Comparison of ENCODE assay signal across 9 mouse cellular contexts in genomic region chr1:119047462-119048371, GRCm38 (mm10). TPM values are rescaled to one million over a fixed set of nuclear protein-coding genes. Genes with fewer than 3 reads are reported as not detected.
A peak's percentile ranks its signal among the peaks of the same experiment; 100 is the strongest.
DNase-seq lines count a peak whose midpoint lies in the region; ATAC-seq and TF ChIP-seq lines count a peak whose summit lies in the region.
"Had no signal": no experiment of that assay in that cellular context is flagged by ENCODE, and none has a peak within 500 bp of the region (broad histone marks: within the 10 kb centered on the region; RNA-seq: fewer than 3 reads in every experiment).

No protein-coding gene starts in this region.

- H3K4me3 ChIP-seq in kidney, adult 2 months (ENCODE audit: insufficient read depth, low read depth, low read length) = peak overlapping the region; percentile 44
- H3K4me3 ChIP-seq in liver, embryonic 14.5 days (ENCODE audit: insufficient read depth in 1 of 2, low read depth in 2 of 2, low read length in 2 of 2) = peak overlapping the region; percentile 14 to 26; a peak in 3 of 4 replicates
- H3K4me3 ChIP-seq in olfactory bulb, adult 2 months (ENCODE audit: insufficient read depth, low read depth, low read length) = peak overlapping the region; percentile 37

- ATAC-seq in liver, embryonic 14.5 days (ENCODE audit: insufficient read depth) = no peak
- no peak for ATAC-seq in activated CD4-positive, CD25-positive, alpha-beta regulatory T cell, adult 4 months
- ATAC-seq: Patski had no signal

- H3K4me2 ChIP-seq in liver, embryonic 14.5 days (ENCODE audit: low read depth) = peak overlapping the region; percentile 50

- TF ChIP-seq CTCF in kidney, adult 2 months (conservative IDR thresholded peaks at IDR 0.05; ENCODE audit: insufficient read depth, insufficient read length, low read depth, low read length) = no peak
- no peak for TF ChIP-seq CTCF in liver, embryonic 14.5 days (IDR thresholded peaks at IDR 0.05; ENCODE audit: low read depth)
- TF ChIP-seq CTCF in olfactory bulb, adult 2 months (IDR thresholded peaks at IDR 0.05; ENCODE audit: insufficient read depth, low read depth, low read length) = no peak

- no peak overlapping the region for H3K9ac ChIP-seq in liver, embryonic 14.5 days (replicated peaks)

- no peak for TF ChIP-seq EP300 in liver, embryonic 14.5 days (IDR thresholded peaks at IDR 0.05; ENCODE audit: low read depth)

- H3K36me3 ChIP-seq in kidney, adult 2 months (ENCODE audit: control insufficient read depth, insufficient read depth, low read length) = no peaks in the 10 kb centered on the region
- H3K36me3 ChIP-seq in liver, embryonic 14.5 days (replicated peaks; ENCODE audit: control insufficient read depth, insufficient read depth, low read depth) = no peaks in the 10 kb centered on the region

- H3K27ac ChIP-seq in kidney, adult 2 months (ENCODE audit: insufficient read depth, low read depth, low read length) = no peak overlapping the region
- H3K27ac ChIP-seq in liver, embryonic 14.5 days = no peak overlapping the region
- 0 out of 2 replicates have a peak overlapping the region, but pooled peaks have one; percentile 20 for H3K27ac ChIP-seq in olfactory bulb, adult 2 months (ENCODE audit: insufficient read depth, low read depth, low read length)

- H3K9me3 ChIP-seq in liver, embryonic 14.5 days (ENCODE audit: control insufficient read depth, low read length) = no peaks in the 10 kb centered on the region

- 0 out of 2 replicates have a peak, but pooled peaks cover 1% of the 10 kb centered on the region for H3K27me3 ChIP-seq in kidney, adult 2 months (replicated peaks; ENCODE audit: control insufficient read depth, insufficient read depth, low read length)
- peaks cover 49% of the 10 kb centered on the region for H3K27me3 ChIP-seq in liver, embryonic 14.5 days (ENCODE audit: control insufficient read depth, insufficient read depth, low read length)
- H3K27me3 ChIP-seq: Patski had no signal

- DNase-seq in left cerebral cortex, adult 11 months (ENCODE audit: low spot score) = peak; percentile 36
- DNase-seq in left cerebral cortex, adult 9 months (ENCODE audit: low spot score in 2 of 2) = no peak
- peak; percentile 26 to 46 for DNase-seq in cerebellum, postnatal 25 days
- DNase-seq in heart, adult 18-20 months = peak; percentile 49 to 59
- peak; percentile 33 for DNase-seq in kidney, adult 2 months
- no peak for DNase-seq in liver, embryonic 14.5 days (ENCODE audit: low read depth in 3 of 3, low spot score in 3 of 3)

- 6% methylated on average over 53 of the region's 61 CpGs for WGBS in kidney, adult 2 months
- WGBS in liver, embryonic 14.5 days (ENCODE audit: insufficient replicate concordance) = 7% methylated on average over 59 of the region's 61 CpGs
- WGBS in olfactory bulb, adult 2 months = 10% methylated on average over 56 of the region's 61 CpGs

- TF ChIP-seq POLR2A in kidney, adult 2 months (IDR thresholded peaks at IDR 0.05; ENCODE audit: low read depth, low read length) = no peak
- TF ChIP-seq POLR2A in olfactory bulb, adult 2 months (IDR thresholded peaks at IDR 0.05; ENCODE audit: insufficient read depth, low read depth, low read length) = no peak

- no peaks in the 10 kb centered on the region for H3K4me1 ChIP-seq in kidney, adult 2 months (ENCODE audit: control insufficient read depth, insufficient read depth, low read length)
- no peaks in the 10 kb centered on the region for H3K4me1 ChIP-seq in liver, embryonic 14.5 days (replicated peaks; ENCODE audit: control insufficient read depth in 2 of 2, insufficient read depth in 2 of 2, low read length in 1 of 2)
- peaks cover 15% of the 10 kb centered on the region for H3K4me1 ChIP-seq in olfactory bulb, adult 2 months (ENCODE audit: control insufficient read depth, insufficient read depth, low read length)

RNA-seq across cellular contexts. Expression of gene Gli2, which starts 5.7 kb away (rescaled TPM):
- total RNA-seq in heart, adult 18-20 months (2021) = 1 to 10 TPM; 1.0 to 1.2 TPM
- polyA plus RNA-seq in kidney, adult 2 months (2012; rRNA removed) = 0.44 and 0.52 TPM in 2 replicates
- 0.24 and 0.26 TPM in 2 replicates for polyA plus RNA-seq in liver, embryonic 14.5 days (2012; rRNA removed)
- 0.04 and 0.25 TPM in 2 replicates for polyA plus RNA-seq in liver, embryonic 14.5 days (2014; fragmentation: Nextera tagmentation; extraction: Ambion mirVana)
- not detected in 2 replicates for polyA plus RNA-seq in olfactory bulb, adult 2 months (2012; ENCODE audit: insufficient read depth, insufficient read length, low replicate concordance, missing spikeins)
- not detected for polyA plus RNA-seq in activated CD4-positive, CD25-positive, alpha-beta regulatory T cell, adult 4 months (2017; shearing (Covaris generic))

Comparison
In these comparisons a context has a peak if more than half of its experiments do, and no peak if none do; other contexts are left out.
1. DNase-seq: peak in left cerebral cortex, adult 11 months (single experiment), cerebellum, postnatal 25 days (2 of 2), heart, adult 18-20 months (2 of 2) and kidney, adult 2 months (single experiment); none in left cerebral cortex, adult 9 months (0 of 2) and liver, embryonic 14.5 days (0 of 3).
2. Peak in every context shown above with its lines, with median percentiles within 50 percentile points of each other: H3K4me3 ChIP-seq.